Mouse (Mus musculus) erythroblast, embryonic 14.5 days (primary cell): Measurements from ENCODE around the gene Os9. TPM values are rescaled to one million over a fixed set of nuclear protein-coding genes. Genes with fewer than 3 reads are reported as not detected.

Experiments used
- H3K27me3 ChIP-seq: 2 replicates; pipeline ENCODE4 v1.6.1; 2012; ENCODE audit warnings: inconsistent platforms; ENCODE audit not compliant: control insufficient read depth
- H3K36me3 ChIP-seq: 2 replicates; pipeline ENCODE4 v1.6.1; 2012; ENCODE audit warnings: mild to moderate bottlenecking, inconsistent platforms; ENCODE audit not compliant: control insufficient read depth
- H3K4me1 ChIP-seq: 2 replicates; pipeline ENCODE4 v1.6.1; 2012; ENCODE audit warnings: inconsistent platforms; ENCODE audit not compliant: control insufficient read depth
- H3K4me3 ChIP-seq: replicated peaks from 2 replicates; pipeline ENCODE3; 2012; ENCODE audit warnings: moderate library complexity, mild to moderate bottlenecking, inconsistent platforms
- H3K9me3 ChIP-seq: 2 replicates; pipeline ENCODE4 v1.6.1; 2012; ENCODE audit warnings: low read length, inconsistent platforms, mixed read lengths; ENCODE audit not compliant: control insufficient read depth
- GATA1 ChIP-seq: IDR thresholded peaks from 2 replicates; pipeline ENCODE4 v1.6.1; 2012; ENCODE audit warnings: low read length, inconsistent platforms, mixed read lengths
- TAL1 ChIP-seq: IDR thresholded peaks from 3 replicates; pipeline ENCODE4 v1.6.1; 2012; ENCODE audit warnings: low read length, inconsistent platforms, mixed read lengths
- polyA plus RNA-seq: library from polyadenylated mRNA; stranded (reverse); fragments of >175 nt; gene quantifications from 2 replicates; pipeline ENCODE4 v1.2.3, GENCODE M21; 2012

The Os9 gene
- polyA plus RNA-seq, 1 experiment: 13.2 TPM

DNA sequence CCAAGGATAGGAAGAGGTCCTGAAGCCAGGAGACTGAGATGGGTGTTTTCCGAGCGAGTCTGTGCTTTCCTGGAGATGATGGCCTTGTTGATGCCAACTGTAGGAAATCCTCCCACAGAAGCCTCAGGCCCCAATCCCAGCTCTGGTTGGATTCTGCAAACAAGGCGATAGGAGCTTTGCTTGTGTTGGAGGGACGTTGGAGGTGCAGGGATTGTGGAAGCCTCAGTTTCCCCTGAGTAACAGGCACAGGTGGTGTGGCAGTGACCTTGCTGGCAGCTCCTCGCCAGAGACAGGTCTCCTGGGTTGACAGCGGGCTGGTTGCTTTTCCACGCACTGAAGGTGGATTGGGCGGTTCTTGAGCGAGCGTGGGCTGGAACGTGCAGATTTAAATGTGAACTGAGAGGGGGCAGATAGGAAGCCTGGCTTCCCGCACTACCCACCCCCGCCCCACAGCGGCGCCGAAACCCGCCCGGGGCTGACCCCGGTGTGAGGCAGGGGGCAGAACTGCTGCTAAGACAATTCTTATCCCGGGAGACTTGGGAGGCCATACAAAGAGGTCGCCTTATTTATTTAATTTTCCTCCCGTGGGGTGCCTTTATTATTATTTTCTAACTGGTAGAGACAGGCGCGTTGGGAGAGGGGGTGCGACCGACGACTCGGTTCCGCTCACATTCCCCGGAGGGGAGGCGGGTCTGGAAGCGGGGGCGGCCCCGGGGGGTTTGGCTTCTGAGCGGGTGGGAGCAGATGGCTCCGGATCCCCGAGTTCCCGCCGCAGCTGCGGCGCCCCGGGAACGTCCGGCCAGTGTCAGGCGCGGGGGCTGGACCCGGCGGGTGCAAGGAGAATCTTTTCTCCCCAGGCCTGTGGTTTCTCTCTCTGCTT lies 39.8 kb downstream of the Os9 start:
- TF ChIP-seq TAL1 (no peak), GATA1 (no peak)
- peaks cover 9% of the 10 kb centered on the region; the same call in 1 of the 2 replicates for H3K9me3 ChIP-seq
- no peaks in the 10 kb centered on the region for H3K36me3 ChIP-seq
- peaks cover 18% of the 10 kb centered on the region for H3K4me1 ChIP-seq
- peaks cover 77% of the 10 kb centered on the region for H3K27me3 ChIP-seq
- no peak overlapping the region for H3K4me3 ChIP-seq

DNA sequence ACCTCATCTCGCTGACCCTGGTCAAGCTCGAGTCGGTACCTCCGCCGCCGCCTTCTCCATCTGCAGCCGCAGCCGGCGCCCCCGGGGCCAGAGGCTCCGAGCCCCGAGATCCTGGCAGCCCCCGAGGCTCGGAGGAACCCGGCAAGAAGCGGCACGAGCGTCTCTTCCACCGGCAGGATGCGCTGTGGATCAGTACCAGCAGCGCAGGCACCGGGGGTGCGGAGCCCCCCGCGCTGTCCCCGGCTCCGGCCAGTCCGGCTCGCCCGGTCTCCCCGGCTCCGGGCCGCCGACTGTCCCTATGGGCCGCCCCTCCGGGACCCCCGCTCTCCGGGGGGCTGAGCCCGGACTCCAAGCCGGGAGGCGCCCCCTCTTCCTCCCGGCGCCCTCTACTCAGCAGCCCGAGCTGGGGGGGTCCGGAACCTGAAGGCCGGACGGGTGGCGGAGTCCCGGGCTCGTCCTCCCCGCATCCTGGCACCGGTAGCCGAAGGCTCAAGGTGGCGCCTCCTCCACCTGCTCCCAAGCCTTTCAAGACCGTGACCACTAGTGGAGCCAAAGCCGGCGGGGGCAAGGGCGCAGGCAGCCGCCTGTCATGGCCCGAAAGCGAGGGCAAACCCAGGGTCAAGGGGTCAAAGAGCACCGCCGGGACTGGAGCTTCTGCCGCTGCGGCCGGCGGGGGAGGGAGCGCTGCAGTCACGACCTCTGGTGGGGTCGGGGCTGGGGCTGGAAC lies 41.1 kb downstream of the Os9 start:
- no peak for TF ChIP-seq TAL1
- TF ChIP-seq GATA1: no peak
- peaks cover 9% of the 10 kb centered on the region; the same call in 1 of the 2 replicates for H3K9me3 ChIP-seq
- peaks cover 90% of the 10 kb centered on the region for H3K27me3 ChIP-seq
- H3K36me3 ChIP-seq: no peaks in the 10 kb centered on the region
- H3K4me3 ChIP-seq: no peak overlapping the region
- H3K4me1 ChIP-seq: peaks cover 29% of the 10 kb centered on the region

DNA sequence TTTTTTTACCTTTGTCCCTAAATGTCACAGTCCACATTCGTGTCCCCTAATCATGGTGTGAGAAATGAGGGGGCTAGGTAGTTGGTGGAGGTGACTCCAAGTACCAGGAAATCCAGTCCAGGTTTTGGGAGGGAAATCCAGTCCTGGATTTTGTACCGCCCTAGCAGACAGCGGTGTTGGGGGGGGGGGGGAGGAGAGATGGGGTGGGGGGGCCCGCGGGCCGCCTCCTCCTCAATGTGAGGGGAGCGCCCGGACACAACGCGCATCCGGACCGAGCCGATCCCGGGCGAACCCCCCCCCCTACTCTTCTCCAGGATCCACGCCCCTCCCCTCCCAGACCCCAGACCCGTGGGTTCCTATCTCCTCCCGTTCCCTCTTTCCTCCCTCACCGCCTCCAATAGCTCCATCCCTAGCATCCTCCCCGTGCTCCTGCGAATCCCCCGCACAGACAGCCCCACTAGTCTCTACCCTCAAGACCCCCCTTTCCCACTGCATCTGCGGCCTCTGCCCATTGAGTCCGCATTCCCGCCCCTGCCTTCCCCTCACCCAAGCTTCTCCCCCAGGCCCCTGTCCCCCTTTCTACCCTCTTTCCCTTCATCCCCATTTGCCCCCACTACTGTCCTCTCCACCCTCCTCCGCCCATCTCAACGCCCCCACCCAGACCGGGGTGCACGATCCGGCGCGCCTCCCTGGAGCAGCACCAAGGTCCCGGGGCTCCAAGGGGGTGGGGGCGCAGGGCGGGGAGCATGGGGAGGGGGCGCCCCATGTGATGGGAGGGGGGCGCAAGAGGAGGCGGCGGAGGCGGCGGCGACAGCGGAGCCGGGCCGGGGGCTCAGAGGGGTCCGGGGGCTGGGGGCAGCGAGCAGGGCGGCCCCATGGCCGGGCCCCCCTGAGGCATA lies 42.0 kb downstream of the Os9 start:
- H3K27me3 ChIP-seq: peaks cover 91% of the 10 kb centered on the region
- H3K4me3 ChIP-seq: no peak overlapping the region
- TF ChIP-seq TAL1: no peak
- no peak for TF ChIP-seq GATA1
- no peaks in the 10 kb centered on the region for H3K36me3 ChIP-seq
- peaks cover 29% of the 10 kb centered on the region for H3K4me1 ChIP-seq
- peaks cover 9% of the 10 kb centered on the region; the same call in 1 of the 2 replicates for H3K9me3 ChIP-seq

DNA sequence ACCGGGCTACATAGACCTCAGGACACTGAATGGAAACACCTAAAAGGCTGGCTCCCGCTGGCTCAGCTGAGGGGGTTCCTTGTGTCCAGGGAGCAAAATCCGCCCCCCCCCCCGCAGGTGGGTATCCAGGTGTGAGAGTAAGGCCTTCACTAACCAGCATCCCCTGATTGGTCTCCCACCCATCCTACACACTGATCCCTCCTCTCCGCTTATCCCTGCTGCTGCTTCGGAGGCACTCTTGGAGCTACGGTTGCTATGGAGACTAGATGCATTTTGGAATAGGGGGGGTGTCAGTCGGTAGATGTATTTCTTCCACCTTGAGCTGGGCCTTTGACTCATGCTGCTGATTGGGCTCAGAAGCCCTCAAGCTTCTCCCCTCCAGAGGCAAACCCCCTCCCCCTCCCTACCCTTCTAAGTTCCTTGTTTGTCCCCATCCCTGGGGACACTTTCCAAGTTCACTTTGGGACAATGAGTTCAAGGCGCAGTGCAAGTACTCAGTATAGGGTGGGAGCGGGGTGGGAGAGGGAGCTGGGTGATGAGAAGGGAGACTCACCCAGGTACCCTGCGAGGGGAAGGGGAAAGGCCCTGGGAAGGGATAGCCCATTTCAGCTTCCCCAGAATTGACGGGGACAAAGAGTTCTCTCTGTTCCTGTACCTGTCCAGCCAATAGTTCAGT lies 42.8 kb downstream of the Os9 start:
- Histone ChIP-seq H3K4me1 (peaks cover 29% of the 10 kb centered on the region), H3K9me3 (peaks cover 9% of the 10 kb centered on the region; the same call in 1 of the 2 replicates), H3K4me3 (no peak overlapping the region), H3K36me3 (no peaks in the 10 kb centered on the region), H3K27me3 (peaks cover 83% of the 10 kb centered on the region)
- TF ChIP-seq TAL1 (no peak), GATA1 (no peak)

DNA sequence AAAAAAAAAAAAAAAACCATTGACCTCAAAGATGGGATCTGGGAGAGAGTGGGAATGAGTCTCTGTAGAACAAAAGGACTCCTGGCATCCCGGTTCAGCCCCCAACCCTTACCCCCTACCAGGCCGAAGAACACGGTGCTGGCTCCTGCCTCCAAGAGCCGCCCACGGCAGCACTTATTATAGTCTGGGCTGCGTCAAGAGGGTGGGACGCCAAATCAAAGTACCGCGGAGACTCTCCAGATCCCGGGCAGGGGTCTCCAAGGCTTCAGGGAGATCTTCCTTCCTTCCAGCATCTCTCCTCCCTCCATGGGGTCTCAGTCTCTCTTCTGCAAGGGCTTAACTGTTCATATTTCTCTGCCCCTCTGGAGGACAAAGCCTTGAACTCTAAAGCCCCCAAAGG lies 43.4 kb downstream of the Os9 start:
- Histone ChIP-seq H3K9me3 (peaks cover 9% of the 10 kb centered on the region; the same call in 1 of the 2 replicates), H3K36me3 (no peaks in the 10 kb centered on the region), H3K4me1 (peaks cover 29% of the 10 kb centered on the region), H3K4me3 (no peak overlapping the region), H3K27me3 (peaks cover 77% of the 10 kb centered on the region)
- TF ChIP-seq GATA1 (no peak), TAL1 (no peak; the same call in 2 of the 3 replicates)

DNA sequence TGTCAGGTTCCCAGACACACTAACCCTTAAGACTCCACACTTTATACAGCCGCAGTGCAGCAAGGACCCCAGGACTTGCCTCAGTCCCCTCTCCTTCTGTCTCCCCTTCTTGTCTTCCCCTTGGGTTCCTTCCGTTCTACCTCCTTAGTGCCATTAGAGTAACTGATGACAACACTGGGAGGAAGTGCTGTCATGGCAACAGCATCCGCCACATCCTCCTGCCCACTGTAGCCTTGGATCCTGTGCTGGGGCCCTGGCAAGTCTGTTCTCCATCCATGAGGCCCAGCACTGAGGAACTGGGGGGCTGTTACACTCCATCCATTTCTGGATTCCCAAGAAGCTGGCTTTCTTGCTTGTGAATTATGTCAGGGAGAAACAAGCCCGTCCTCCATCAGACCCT lies 44.8 kb downstream of the Os9 start:
- H3K4me1 ChIP-seq: peaks cover 34% of the 10 kb centered on the region
- peaks cover 9% of the 10 kb centered on the region; the same call in 1 of the 2 replicates for H3K9me3 ChIP-seq
- H3K4me3 ChIP-seq: no peak overlapping the region
- TF ChIP-seq TAL1 (no peak), GATA1 (no peak)
- H3K36me3 ChIP-seq: no peaks in the 10 kb centered on the region
- peaks cover 62% of the 10 kb centered on the region for H3K27me3 ChIP-seq

DNA sequence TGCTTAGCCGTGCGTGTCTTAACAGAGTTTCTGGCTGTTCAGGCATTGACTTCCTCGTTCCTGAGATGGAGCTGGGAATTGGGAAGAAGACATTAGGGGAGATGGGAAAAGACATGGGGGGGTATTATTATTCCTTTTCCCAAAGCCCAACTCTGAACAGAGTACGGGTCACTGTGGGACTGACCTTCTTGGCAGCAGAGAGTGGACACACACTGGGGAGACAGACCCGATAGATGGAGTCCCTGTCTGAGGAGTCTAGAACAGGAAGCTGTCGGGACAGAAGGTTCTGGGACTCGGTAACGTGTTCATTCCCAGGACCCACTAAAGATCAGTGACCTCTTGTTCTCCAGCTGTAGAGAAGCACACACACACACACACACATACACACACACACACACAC lies 45.3 kb downstream of the Os9 start:
- H3K4me1 ChIP-seq: peaks cover 38% of the 10 kb centered on the region
- H3K4me3 ChIP-seq: peak overlapping the region; percentile 26
- no peaks in the 10 kb centered on the region for H3K36me3 ChIP-seq
- peaks cover 58% of the 10 kb centered on the region for H3K27me3 ChIP-seq
- H3K9me3 ChIP-seq: peaks cover 6% of the 10 kb centered on the region; the same call in 1 of the 2 replicates
- TF ChIP-seq GATA1 (no peak), TAL1 (no peak)

DNA sequence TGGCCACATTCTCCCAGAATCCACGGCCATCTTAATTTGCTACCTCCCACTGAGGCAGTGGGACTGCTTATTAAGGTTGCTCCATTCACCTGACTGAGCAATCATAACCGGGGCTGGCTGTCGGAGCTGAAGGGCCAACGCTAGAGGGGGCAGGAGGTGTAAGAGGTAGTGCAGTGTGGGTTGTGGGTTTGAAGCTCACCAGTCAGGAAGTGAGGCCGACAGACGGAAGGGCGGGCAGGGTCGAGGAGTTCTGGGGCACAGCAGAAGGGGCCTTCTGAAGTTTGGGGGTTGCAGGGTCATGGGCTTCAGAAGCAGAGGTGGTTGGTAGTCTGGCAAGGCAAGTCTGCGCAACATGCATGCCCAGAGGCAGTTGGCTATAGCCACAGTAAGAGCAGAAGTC lies 45.9 kb downstream of the Os9 start, which contains the start of gene Agap2:
Gene Agap2, plus strand, starts transcription at position 205 of the 400 bp plus-strand sequence.
- H3K4me3 ChIP-seq: peak within 1 kb of the TSS; percentile 26

More for the DNA sequence above, 45.9 kb downstream of the Os9 start, which contains the start of gene Agap2:
- H3K9me3 ChIP-seq: peaks cover under 1% of the 10 kb centered on the region; the same call in 1 of the 2 replicates
- H3K4me1 ChIP-seq: peaks cover 42% of the 10 kb centered on the region
- peaks cover 52% of the 10 kb centered on the region for H3K27me3 ChIP-seq
- no peaks in the 10 kb centered on the region for H3K36me3 ChIP-seq
- TF ChIP-seq TAL1 (no peak), GATA1 (no peak)
